Mouse (Mus musculus) cerebellum, adult 2 months (tissue): ENCODE data around the gene Tmcc1.

ENCODE experiments used
- CTCF ChIP-seq: fragments of 200-500 bp; IDR thresholded peaks from 2 replicates; pipeline ENCODE4 v1.5.1; 2011; ENCODE audit warnings: low read depth, mild to moderate bottlenecking, control low read depth, low read length, moderate library complexity, borderline replicate concordance; ENCODE audit not compliant: insufficient read depth
- POLR2A ChIP-seq: fragments of 200-500 bp; IDR thresholded peaks from 2 replicates; pipeline ENCODE4 v1.6.1; 2011; ENCODE audit warnings: low read length, control low read depth, borderline replicate concordance; ENCODE audit not compliant: insufficient read depth

GRCm38 (mm10) chr6:116006731-116007130 is 186.6 kb downstream of the Tmcc1 start:
- TF ChIP-seq CTCF (no peak), POLR2A (no peak)
